Mouse (Mus musculus) lung, adult 2 months (tissue): Measurements from ENCODE around the gene Insrr.

Experiments
- CTCF ChIP-seq: fragments of 200-500 bp; IDR thresholded peaks from 2 replicates; pipeline ENCODE4 v1.5.1; 2011; ENCODE audit warnings: mild to moderate bottlenecking, low read length, control low read depth; ENCODE audit not compliant: insufficient read depth
- POLR2A ChIP-seq: fragments of 200-500 bp; IDR thresholded peaks from 2 replicates; pipeline ENCODE4 v1.6.1; 2011; ENCODE audit warnings: low read depth, mild to moderate bottlenecking, control low read depth, low read length, borderline replicate concordance; ENCODE audit errors: extremely low read depth

DNA sequence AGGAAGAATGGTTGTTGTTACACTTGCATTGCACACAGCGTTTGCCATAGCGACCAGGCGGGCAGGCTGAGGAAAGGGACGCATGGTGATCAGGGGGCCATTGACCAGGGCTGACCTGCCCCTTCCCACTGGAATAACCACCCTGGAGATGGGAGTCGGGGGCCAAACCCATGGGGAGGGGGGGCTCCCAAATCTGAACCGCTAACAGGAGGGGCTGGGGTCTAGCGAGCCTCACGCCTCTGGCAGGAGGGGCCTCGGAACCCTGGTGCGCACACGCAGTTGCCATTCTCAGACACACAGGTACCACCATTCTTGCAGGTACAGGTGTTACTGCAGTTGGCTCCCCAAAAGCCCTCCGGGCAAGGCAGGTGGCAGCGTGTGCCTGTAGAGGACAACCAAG is 42.9 kb upstream of the Insrr start:
- no peak for TF ChIP-seq CTCF
- no peak for TF ChIP-seq POLR2A
